Comparison of ENCODE assay signal across 10 mouse cellular contexts in the genomic region with DNA sequence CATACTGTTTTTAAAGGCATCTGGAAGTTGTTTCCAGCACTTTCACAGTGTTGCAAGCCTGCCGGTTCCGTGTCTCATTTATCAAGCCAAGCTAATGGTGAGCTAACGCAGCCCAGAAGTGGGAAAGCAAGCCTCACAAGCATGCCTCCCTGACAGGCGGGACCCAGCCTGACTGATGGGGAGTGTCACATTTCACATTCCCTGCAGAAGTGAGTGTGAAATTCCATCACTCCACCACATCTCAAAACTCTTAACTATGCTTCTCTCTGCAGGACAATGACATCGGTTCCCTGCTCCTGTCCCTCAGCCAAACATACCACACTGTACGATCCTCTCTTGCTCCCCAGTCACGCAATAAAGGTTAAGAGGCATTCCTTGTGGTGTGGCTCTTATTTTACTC. TPM values are rescaled to one million over a fixed set of nuclear protein-coding genes. Genes with fewer than 3 reads are reported as not detected.
DNase-seq lines count a peak whose midpoint lies in the region; ATAC-seq and TF ChIP-seq lines count a peak whose summit lies in the region.
"Had no signal": no experiment of that assay in that cellular context is flagged by ENCODE, and none has a peak within 500 bp of the region (broad histone marks: within the 10 kb centered on the region; RNA-seq: fewer than 3 reads in every experiment).

No protein-coding gene starts in this region.

- DNase-seq in hindbrain, postnatal 0 days (ENCODE audit: low spot score) = peak; percentile 23
- DNase-seq in mesoderm, embryonic 11.5 days (ENCODE audit: low read depth, low spot score) = peak; percentile 86
- DNase-seq in adrenal gland, adult 2 months = no peak
- no peak for DNase-seq in right cerebral cortex, postnatal 36 days (ENCODE audit: low spot score in 2 of 2)
- no peak for DNase-seq in layer of hippocampus, adult 9-11 months
- DNase-seq: cerebellum, adult 11 months had no signal

- H3K4me2 ChIP-seq in hindbrain, postnatal 0 days (ENCODE audit: low read depth, low read length) = no peak overlapping the region
- no peak overlapping the region for H3K4me2 ChIP-seq in hindbrain, embryonic 12.5 days (replicated peaks)
- peak overlapping the region; percentile 22; the same call in 1 of the 2 replicates for H3K4me2 ChIP-seq in embryonic facial prominence, embryonic 15.5 days (replicated peaks)
- 0 out of 2 replicates have a peak overlapping the region, but pooled peaks have one; percentile 27 for H3K4me2 ChIP-seq in intestine, postnatal 0 days (replicated peaks; ENCODE audit: low read depth)

- 20% methylated on average over 7 of the region's 7 CpGs for WGBS in hindbrain, postnatal 0 days
- WGBS in hindbrain, embryonic 12.5 days = 15% methylated on average over 7 of the region's 7 CpGs
- WGBS in embryonic facial prominence, embryonic 15.5 days = 3% methylated on average over 7 of the region's 7 CpGs
- WGBS in intestine, postnatal 0 days = 20% methylated on average over 7 of the region's 7 CpGs

- H3K27me3 ChIP-seq in hindbrain, postnatal 0 days (ENCODE audit: insufficient read depth, low read length) = no peaks in the 10 kb centered on the region
- no peaks in the 10 kb centered on the region for H3K27me3 ChIP-seq in hindbrain, embryonic 12.5 days
- no peaks in the 10 kb centered on the region for H3K27me3 ChIP-seq in embryonic facial prominence, embryonic 15.5 days
- no peaks in the 10 kb centered on the region for H3K27me3 ChIP-seq in intestine, postnatal 0 days (replicated peaks; ENCODE audit: control insufficient read depth, insufficient read depth, low read length)
- H3K27me3 ChIP-seq: megakaryocyte, embryonic 14.5 days had no signal

- no peaks in the 10 kb centered on the region for H3K4me1 ChIP-seq in hindbrain, postnatal 0 days (ENCODE audit: insufficient read depth, low read length)
- peaks cover 23% of the 10 kb centered on the region for H3K4me1 ChIP-seq in hindbrain, embryonic 12.5 days
- H3K4me1 ChIP-seq in embryonic facial prominence, embryonic 15.5 days = peaks cover 14% of the 10 kb centered on the region
- 0 out of 2 replicates have a peak, but pooled peaks cover 3% of the 10 kb centered on the region for H3K4me1 ChIP-seq in intestine, postnatal 0 days (replicated peaks; ENCODE audit: control insufficient read depth, insufficient read depth, low read length)

- no peak overlapping the region for H3K9ac ChIP-seq in hindbrain, postnatal 0 days (replicated peaks; ENCODE audit: low read length)
- no peak overlapping the region for H3K9ac ChIP-seq in hindbrain, embryonic 12.5 days
- H3K9ac ChIP-seq in embryonic facial prominence, embryonic 15.5 days = no peak overlapping the region
- no peak overlapping the region for H3K9ac ChIP-seq in intestine, postnatal 0 days (ENCODE audit: low read depth, low read length)

- H3K36me3 ChIP-seq in hindbrain, postnatal 0 days (ENCODE audit: insufficient read depth, low read length) = no peaks in the 10 kb centered on the region
- H3K36me3 ChIP-seq in hindbrain, embryonic 12.5 days = no peaks in the 10 kb centered on the region
- no peaks in the 10 kb centered on the region for H3K36me3 ChIP-seq in embryonic facial prominence, embryonic 15.5 days
- no peaks in the 10 kb centered on the region for H3K36me3 ChIP-seq in intestine, postnatal 0 days (ENCODE audit: control insufficient read depth, insufficient read depth)

- ATAC-seq in hindbrain, postnatal 0 days = no peak
- no peak for ATAC-seq in hindbrain, embryonic 12.5 days (ENCODE audit: low FRiP score)
- 0 out of 2 replicates have a peak, but pooled peaks have one; percentile 34 for ATAC-seq in embryonic facial prominence, embryonic 15.5 days (ENCODE audit: insufficient number of reproducible peaks, low FRiP score, low TSS enrichment, low read depth)
- ATAC-seq in intestine, postnatal 0 days = no peak

- no peaks in the 10 kb centered on the region for H3K9me3 ChIP-seq in hindbrain, postnatal 0 days (ENCODE audit: low read length)
- H3K9me3 ChIP-seq in hindbrain, embryonic 12.5 days (replicated peaks) = no peaks in the 10 kb centered on the region
- H3K9me3 ChIP-seq in embryonic facial prominence, embryonic 15.5 days (replicated peaks) = no peaks in the 10 kb centered on the region
- no peaks in the 10 kb centered on the region for H3K9me3 ChIP-seq in intestine, postnatal 0 days (ENCODE audit: control insufficient read depth)
- H3K9me3 ChIP-seq: megakaryocyte, embryonic 14.5 days had no signal

- no peak overlapping the region for H3K27ac ChIP-seq in hindbrain, postnatal 0 days
- H3K27ac ChIP-seq in hindbrain, embryonic 12.5 days = no peak overlapping the region
- no peak overlapping the region for H3K27ac ChIP-seq in embryonic facial prominence, embryonic 15.5 days (replicated peaks)
- H3K27ac ChIP-seq in intestine, postnatal 0 days (ENCODE audit: low read depth, low read length) = no peak overlapping the region

- no peak overlapping the region for H3K4me3 ChIP-seq in hindbrain, postnatal 0 days (ENCODE audit: low read length)
- H3K4me3 ChIP-seq in hindbrain, embryonic 12.5 days = no peak overlapping the region
- no peak overlapping the region for H3K4me3 ChIP-seq in embryonic facial prominence, embryonic 15.5 days (replicated peaks)
- no peak overlapping the region for H3K4me3 ChIP-seq in intestine, postnatal 0 days (ENCODE audit: low read depth, low read length)
- H3K4me3 ChIP-seq: megakaryocyte, embryonic 14.5 days had no signal

- TF ChIP-seq CTCF in hindbrain, postnatal 0 days (IDR thresholded peaks at IDR 0.05; ENCODE audit: low read depth) = no peak
- no peak for TF ChIP-seq CTCF in intestine, postnatal 0 days (IDR thresholded peaks at IDR 0.05; ENCODE audit: low read depth)

RNA-seq across cellular contexts. Expression of gene Fig4, which starts 10.0 kb away (rescaled TPM):
- 29.7 and 30.4 TPM in 2 replicates for total RNA-seq in hindbrain, postnatal 0 days (2014; rRNA removed)
- polyA plus RNA-seq in hindbrain, postnatal 0 days (2015; fragmentation: Nextera tagmentation; extraction: Ambion mirVana) = 29.9 and 32.6 TPM in 2 replicates
- 24.7 and 26.9 TPM in 2 replicates for polyA plus RNA-seq in hindbrain, embryonic 12.5 days (2016; fragmentation: Nextera tagmentation; extraction: Ambion mirVana)
- 14.4 and 15.5 TPM in 2 replicates for polyA plus RNA-seq in embryonic facial prominence, embryonic 15.5 days (2015; fragmentation: Nextera tagmentation; extraction: Ambion mirVana)
- polyA plus RNA-seq in intestine, postnatal 0 days (2015; fragmentation: Nextera tagmentation; extraction: Ambion mirVana) = 10.6 and 10.7 TPM in 2 replicates
- total RNA-seq in adrenal gland, adult 2 months (2021) = 10 to 100 TPM; 18.7 to 19.7 TPM
- 6.3 and 6.4 TPM in 2 replicates for polyA plus RNA-seq in adrenal gland, adult 2 months (2012; rRNA removed)

RNA-seq across cellular contexts. Expression of gene Ak9, which starts 10.8 kb away (rescaled TPM):
- 0.18 and 0.21 TPM in 2 replicates for total RNA-seq in hindbrain, postnatal 0 days (2014; rRNA removed)
- polyA plus RNA-seq in hindbrain, postnatal 0 days (2015; fragmentation: Nextera tagmentation; extraction: Ambion mirVana) = 0.25 and 0.39 TPM in 2 replicates
- 0.35 and 0.44 TPM in 2 replicates for polyA plus RNA-seq in hindbrain, embryonic 12.5 days (2016; fragmentation: Nextera tagmentation; extraction: Ambion mirVana)
- 0.56 and 1.1 TPM in 2 replicates for polyA plus RNA-seq in embryonic facial prominence, embryonic 15.5 days (2015; fragmentation: Nextera tagmentation; extraction: Ambion mirVana)
- polyA plus RNA-seq in intestine, postnatal 0 days (2015; fragmentation: Nextera tagmentation; extraction: Ambion mirVana) = not detected in 2 replicates
- not detected for total RNA-seq in adrenal gland, adult 2 months (2021)
- not detected in 2 replicates for polyA plus RNA-seq in adrenal gland, adult 2 months (2012; rRNA removed)

Comparison
In these comparisons a context has a peak if more than half of its experiments do, and no peak if none do; other contexts are left out.
1. DNase-seq: peak in hindbrain, postnatal 0 days (single experiment) and mesoderm, embryonic 11.5 days (single experiment); none in adrenal gland, adult 2 months (single experiment), right cerebral cortex, postnatal 36 days (0 of 2) and layer of hippocampus, adult 9-11 months (single experiment).
2. H3K4me2 ChIP-seq: peak in embryonic facial prominence, embryonic 15.5 days (single experiment) and intestine, postnatal 0 days (single experiment); none in hindbrain, postnatal 0 days (single experiment) and hindbrain, embryonic 12.5 days (single experiment).